Mouse (Mus musculus) limb, embryonic 13.5 days (tissue): ENCODE measurements at regions not wholly inside any gene's neighbourhood (a gene's known extent, or its start where the extent isn't known, plus 50 kb on each side); places are given as distances from the start of the nearest gene placed in this dataset.

Experiments
- ATAC-seq: fragments of 200-750 bp; cut with Nextera tagmentation; 2 replicates; pipeline ENCODE4 v1.8.0; 2017; ENCODE audit warnings: low read depth, moderate number of reproducible peaks, moderate TSS enrichment; ENCODE audit not compliant: low FRiP score
- H3K27ac ChIP-seq: fragments of 300-500 bp; sonication (generic); 2 replicates; pipeline ENCODE4 v1.5.1; 2015; ENCODE audit warnings: inconsistent platforms, mild to moderate bottlenecking, moderate library complexity
- H3K27me3 ChIP-seq: fragments of 300-500 bp; sonication (generic); 2 replicates; pipeline ENCODE4 v1.6.1; 2015; ENCODE audit warnings: mild to moderate bottlenecking, inconsistent platforms
- H3K36me3 ChIP-seq: fragments of 300-500 bp; sonication (generic); 2 replicates; pipeline ENCODE4 v1.6.1; 2015; ENCODE audit warnings: inconsistent platforms, mild to moderate bottlenecking, moderate library complexity
- H3K4me1 ChIP-seq: fragments of 300-500 bp; sonication (generic); 2 replicates; pipeline ENCODE4 v1.6.1; 2015; ENCODE audit warnings: inconsistent platforms
- H3K4me2 ChIP-seq: fragments of 300-500 bp; sonication (generic); replicated peaks from 2 replicates; pipeline ENCODE4 v1.6.1; 2015; ENCODE audit warnings: inconsistent platforms, mild to moderate bottlenecking, moderate library complexity
- H3K4me3 ChIP-seq: fragments of 300-500 bp; sonication (generic); 2 replicates; pipeline ENCODE4 v1.5.1; 2015; ENCODE audit warnings: moderate library complexity, mild to moderate bottlenecking, inconsistent platforms
- H3K9ac ChIP-seq: fragments of 300-500 bp; sonication (generic); 2 replicates; pipeline ENCODE4 v1.6.1; 2015; ENCODE audit warnings: mild to moderate bottlenecking, inconsistent platforms
- H3K9me3 ChIP-seq: fragments of 300-500 bp; sonication (generic); 2 replicates; pipeline ENCODE4 v1.6.1; 2016; ENCODE audit warnings: inconsistent platforms
- WGBS: fragments of 180-500 bp; shearing (Covaris S2); methylation state at CpG from one replicate; pipeline ENCODE4 v1.1.7; 2015; 5-methylcytosine and 5-hydroxymethylcytosine counted together

- Histone ChIP-seq H3K27ac (no peak overlapping the region), H3K27me3 (no peaks in the 10 kb centered on the region), H3K4me2 (no peak overlapping the region), H3K4me1 (peaks cover 4% of the 10 kb centered on the region; the same call in 1 of the 2 replicates), H3K9ac (no peak overlapping the region), H3K9me3 (peaks cover 3% of the 10 kb centered on the region; the same call in 1 of the 2 replicates), H3K4me3 (no peak overlapping the region), H3K36me3 (no peaks in the 10 kb centered on the region)
- ATAC-seq = no peak
- 79% methylated on average over 5 of the region's 5 CpGs for WGBS
Measured at GRCm38 (mm10) chr6:122394160-122394559, 53.8 kb upstream of the Phc1 start.

DNA sequence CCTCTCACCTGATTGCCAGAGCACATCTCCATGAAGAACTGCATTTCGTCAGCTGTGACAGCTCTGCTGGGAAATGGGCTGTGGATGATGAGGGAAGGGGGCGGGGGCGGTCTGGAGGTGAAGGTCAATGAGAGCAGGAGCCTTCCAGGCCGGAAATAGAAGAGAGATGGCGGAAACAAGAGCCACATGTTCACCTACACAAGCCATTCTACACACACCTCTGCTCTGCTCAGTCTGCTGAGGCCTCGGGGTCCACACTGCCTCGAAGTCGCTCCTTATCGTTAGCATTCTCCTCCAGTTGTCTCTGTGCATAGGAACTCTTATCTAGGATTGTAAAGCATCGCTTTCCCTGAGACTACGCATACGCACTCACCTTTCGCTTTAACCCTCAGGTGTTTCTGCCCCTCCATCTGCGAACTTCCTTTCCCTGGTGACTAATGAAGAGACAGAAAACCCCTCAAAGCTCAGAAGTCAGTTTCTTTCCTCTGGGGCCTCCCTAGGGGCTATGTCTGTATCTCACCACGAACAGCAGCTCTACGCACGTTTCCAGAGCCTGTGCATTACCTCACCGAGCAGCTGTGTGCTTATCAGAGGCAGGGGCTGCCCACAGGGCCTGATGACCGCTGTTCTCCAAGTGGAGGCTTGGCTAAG lies 53.0 kb upstream of the Phc1 start:
- Histone ChIP-seq H3K27me3 (no peaks in the 10 kb centered on the region), H3K36me3 (no peaks in the 10 kb centered on the region), H3K4me1 (peaks cover 4% of the 10 kb centered on the region; the same call in 1 of the 2 replicates), H3K4me3 (no peak overlapping the region), H3K9ac (no peak overlapping the region), H3K4me2 (0 out of 2 replicates have a peak overlapping the region, but pooled peaks have one; percentile 7), H3K27ac (no peak overlapping the region), H3K9me3 (peaks cover 3% of the 10 kb centered on the region; the same call in 1 of the 2 replicates)
- ATAC-seq = no peak
- 48% methylated on average over 19 of the region's 19 CpGs for WGBS

DNA sequence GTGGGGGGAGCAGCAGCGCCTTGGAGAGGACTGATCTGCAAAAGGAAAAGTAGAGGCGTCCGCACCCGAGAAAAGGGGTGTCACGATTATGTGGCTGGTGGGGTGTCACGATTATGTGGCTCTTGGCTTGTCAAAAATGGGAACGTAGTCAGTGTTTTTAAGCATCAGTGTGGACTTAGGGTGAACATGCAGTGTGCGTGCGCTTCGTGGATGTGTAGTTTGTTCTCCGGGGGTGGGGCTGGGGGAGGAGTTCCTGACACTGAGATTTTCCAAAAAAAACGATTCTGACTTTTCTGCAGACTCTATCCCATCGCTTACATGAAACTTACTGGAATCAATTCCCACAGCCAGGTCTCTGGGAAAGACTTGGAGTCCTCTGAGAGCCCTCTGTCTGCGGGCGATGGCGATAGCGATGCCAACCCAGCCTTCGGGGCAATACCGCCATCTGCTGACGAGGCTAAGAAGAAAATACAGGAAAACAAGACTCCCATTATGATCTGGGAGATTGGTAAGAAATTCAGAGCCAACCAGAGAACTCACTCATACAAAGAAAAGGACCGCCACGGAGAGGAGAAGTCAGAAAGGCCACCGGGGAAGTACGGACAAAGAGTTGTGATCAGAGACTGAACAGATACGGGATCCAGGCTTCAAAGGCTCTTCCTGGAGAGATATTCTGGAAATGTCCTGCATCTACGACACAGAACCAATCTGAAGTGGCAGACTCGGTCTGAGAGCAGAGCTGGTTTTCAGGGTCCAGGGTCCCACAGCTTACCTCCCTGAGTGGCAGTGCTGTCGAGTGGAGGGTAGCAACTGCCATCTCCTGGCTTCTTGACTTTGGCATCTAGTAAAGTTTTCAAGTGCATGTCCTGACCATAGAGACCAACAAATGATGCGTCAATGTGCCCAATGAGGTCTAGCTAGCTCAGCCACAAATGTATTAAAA lies 51.6 kb upstream of the Phc1 start:
- Histone ChIP-seq H3K27ac (no peak overlapping the region), H3K4me2 (peak overlapping the region; percentile 47), H3K4me3 (peak overlapping the region; percentile 16; the same call in 1 of the 2 replicates), H3K9me3 (peaks cover 3% of the 10 kb centered on the region; the same call in 1 of the 2 replicates), H3K27me3 (no peaks in the 10 kb centered on the region), H3K9ac (no peak overlapping the region), H3K36me3 (no peaks in the 10 kb centered on the region), H3K4me1 (peaks cover 4% of the 10 kb centered on the region; the same call in 1 of the 2 replicates)
- 34% methylated on average over 29 of the region's 29 CpGs for WGBS
- ATAC-seq = peak; percentile 64

DNA sequence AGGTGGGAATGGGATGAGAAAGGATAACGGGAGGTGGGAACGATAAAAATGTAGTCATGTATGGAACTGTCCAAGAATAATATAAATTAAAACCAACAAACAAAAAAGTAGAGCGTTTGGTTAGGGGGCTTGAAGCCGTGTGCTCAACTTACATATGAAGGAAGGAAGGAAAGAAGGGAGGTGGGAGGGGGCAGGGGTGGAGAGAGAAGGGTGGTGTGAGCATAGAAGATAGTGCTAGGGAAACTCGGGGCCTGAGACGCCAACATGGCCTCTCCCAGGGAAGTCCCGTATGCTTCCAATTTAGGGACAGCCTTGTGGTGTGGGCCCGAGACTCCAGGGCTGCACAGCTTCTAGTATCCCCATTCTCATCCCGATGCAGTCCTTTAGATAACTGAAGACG lies 50.8 kb upstream of the Phc1 start:
- Histone ChIP-seq H3K4me1 (peaks cover 4% of the 10 kb centered on the region; the same call in 1 of the 2 replicates), H3K27ac (no peak overlapping the region), H3K36me3 (no peaks in the 10 kb centered on the region), H3K9me3 (peaks cover 3% of the 10 kb centered on the region; the same call in 1 of the 2 replicates), H3K9ac (no peak overlapping the region), H3K27me3 (no peaks in the 10 kb centered on the region), H3K4me3 (no peak overlapping the region), H3K4me2 (no peak overlapping the region)
- 64% methylated on average over 10 of the region's 10 CpGs for WGBS
- no peak for ATAC-seq

GRCm38 (mm10) chr6:122390720-122391119 lies 50.4 kb upstream of the Phc1 start:
- Histone ChIP-seq H3K27me3 (no peaks in the 10 kb centered on the region), H3K4me3 (no peak overlapping the region), H3K36me3 (no peaks in the 10 kb centered on the region), H3K9ac (no peak overlapping the region), H3K4me1 (peaks cover 4% of the 10 kb centered on the region; the same call in 1 of the 2 replicates), H3K27ac (no peak overlapping the region), H3K4me2 (no peak overlapping the region), H3K9me3 (peaks cover 3% of the 10 kb centered on the region; the same call in 1 of the 2 replicates)
- 74% methylated on average over 13 of the region's 13 CpGs for WGBS
- ATAC-seq = no peak
